Mouse (Mus musculus): ENCODE data around the gene Ubtd1. TPM values are rescaled to one million over a fixed set of nuclear protein-coding genes. Genes with fewer than 3 reads are reported as not detected.

Ubtd1 gene
- polyA plus RNA-seq, 1 experiment from 2014 or later, result 8.0 TPM

GRCm38 (mm10) chr19:42014231-42014825 is 32.8 kb downstream of the Ubtd1 start:
- no peak overlapping the region for H3K4me3 ChIP-seq (replicated peaks; ENCODE audit: low read length)
- H3K4me1 ChIP-seq (replicated peaks; ENCODE audit: control insufficient read depth, insufficient read depth, low read length), result peaks cover 4% of the 10 kb centered on the region; the same call in 1 of the 2 replicates
- H3K27me3 ChIP-seq (replicated peaks; ENCODE audit: control insufficient read depth, insufficient read depth, low read length), result no peaks in the 10 kb centered on the region
- H3K9ac ChIP-seq (replicated peaks; ENCODE audit: low read depth, low read length), result no peak overlapping the region
- 72% methylated on average over 3 of the region's 3 CpGs for WGBS
- ATAC-seq, result no peak
- no peaks in the 10 kb centered on the region for H3K9me3 ChIP-seq (ENCODE audit: control insufficient read depth, low read length)
- no peak overlapping the region for H3K4me2 ChIP-seq (ENCODE audit: low read length)
- H3K27ac ChIP-seq (ENCODE audit: low read length), result no peak overlapping the region
- no peaks in the 10 kb centered on the region for H3K36me3 ChIP-seq (ENCODE audit: control insufficient read depth, insufficient read depth)

- H3K27ac ChIP-seq (ENCODE audit: low read length), result no peak overlapping the region
- no peak overlapping the region for H3K4me3 ChIP-seq (replicated peaks; ENCODE audit: low read length)
- H3K9me3 ChIP-seq (ENCODE audit: control insufficient read depth, low read length), result no peaks in the 10 kb centered on the region
- H3K4me1 ChIP-seq (replicated peaks; ENCODE audit: control insufficient read depth, insufficient read depth, low read length), result peaks cover 4% of the 10 kb centered on the region; the same call in 1 of the 2 replicates
- no peak overlapping the region for H3K9ac ChIP-seq (replicated peaks; ENCODE audit: low read depth, low read length)
- 78% methylated on average over 6 of the region's 6 CpGs for WGBS
- no peak overlapping the region for H3K4me2 ChIP-seq (ENCODE audit: low read length)
- H3K27me3 ChIP-seq (replicated peaks; ENCODE audit: control insufficient read depth, insufficient read depth, low read length), result no peaks in the 10 kb centered on the region
- H3K36me3 ChIP-seq (ENCODE audit: control insufficient read depth, insufficient read depth), result no peaks in the 10 kb centered on the region
- ATAC-seq, result no peak
These were observed 33.4 kb downstream of the Ubtd1 start for GRCm38 (mm10) chr19:42015001-42015400.

- Histone ChIP-seq H3K27me3 (replicated peaks; ENCODE audit: control insufficient read depth, insufficient read depth, low read length) (no peaks in the 10 kb centered on the region), H3K9me3 (ENCODE audit: control insufficient read depth, low read length) (no peaks in the 10 kb centered on the region), H3K4me1 (replicated peaks; ENCODE audit: control insufficient read depth, insufficient read depth, low read length) (peaks cover 4% of the 10 kb centered on the region; the same call in 1 of the 2 replicates), H3K4me3 (replicated peaks; ENCODE audit: low read length) (no peak overlapping the region), H3K9ac (replicated peaks; ENCODE audit: low read depth, low read length) (no peak overlapping the region), H3K4me2 (ENCODE audit: low read length) (no peak overlapping the region), H3K36me3 (ENCODE audit: control insufficient read depth, insufficient read depth) (no peaks in the 10 kb centered on the region), H3K27ac (ENCODE audit: low read length) (no peak overlapping the region)
- no peak for ATAC-seq
- WGBS, result 71% methylated on average over 4 of the region's 4 CpGs
These were observed 34.7 kb downstream of the Ubtd1 start for GRCm38 (mm10) chr19:42016251-42016650.

DNA sequence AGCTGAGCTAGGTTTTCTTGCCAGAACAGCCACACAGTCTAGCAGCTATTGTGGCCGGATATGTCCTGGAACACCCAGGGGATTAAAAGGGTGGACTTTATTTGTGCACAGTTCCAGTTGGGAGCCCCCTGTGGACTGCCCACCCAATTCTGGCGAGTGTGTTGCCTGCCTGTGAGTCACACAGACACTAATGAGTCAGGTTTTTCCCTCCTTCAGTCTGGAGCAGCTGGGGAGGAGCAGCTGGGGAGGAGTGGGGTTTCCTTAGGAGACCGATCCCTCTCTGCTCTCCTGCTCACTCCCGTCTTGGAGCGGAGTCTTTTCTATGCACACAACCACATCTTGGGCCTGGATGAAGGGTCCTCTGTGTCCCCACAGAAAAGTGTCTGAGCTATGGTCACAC is 35.3 kb downstream of the Ubtd1 start:
- H3K9me3 ChIP-seq (ENCODE audit: control insufficient read depth, low read length), result no peaks in the 10 kb centered on the region
- H3K4me2 ChIP-seq (ENCODE audit: low read length), result no peak overlapping the region
- 48% methylated on average over 5 of the region's 5 CpGs for WGBS
- no peaks in the 10 kb centered on the region for H3K27me3 ChIP-seq (replicated peaks; ENCODE audit: control insufficient read depth, insufficient read depth, low read length)
- ATAC-seq, result no peak
- no peak overlapping the region for H3K9ac ChIP-seq (replicated peaks; ENCODE audit: low read depth, low read length)
- no peak overlapping the region for H3K4me3 ChIP-seq (replicated peaks; ENCODE audit: low read length)
- no peaks in the 10 kb centered on the region for H3K36me3 ChIP-seq (ENCODE audit: control insufficient read depth, insufficient read depth)
- H3K27ac ChIP-seq (ENCODE audit: low read length), result 0 out of 2 replicates have a peak overlapping the region, but pooled peaks have one; percentile 12
- peaks cover 4% of the 10 kb centered on the region; the same call in 1 of the 2 replicates for H3K4me1 ChIP-seq (replicated peaks; ENCODE audit: control insufficient read depth, insufficient read depth, low read length)

DNA sequence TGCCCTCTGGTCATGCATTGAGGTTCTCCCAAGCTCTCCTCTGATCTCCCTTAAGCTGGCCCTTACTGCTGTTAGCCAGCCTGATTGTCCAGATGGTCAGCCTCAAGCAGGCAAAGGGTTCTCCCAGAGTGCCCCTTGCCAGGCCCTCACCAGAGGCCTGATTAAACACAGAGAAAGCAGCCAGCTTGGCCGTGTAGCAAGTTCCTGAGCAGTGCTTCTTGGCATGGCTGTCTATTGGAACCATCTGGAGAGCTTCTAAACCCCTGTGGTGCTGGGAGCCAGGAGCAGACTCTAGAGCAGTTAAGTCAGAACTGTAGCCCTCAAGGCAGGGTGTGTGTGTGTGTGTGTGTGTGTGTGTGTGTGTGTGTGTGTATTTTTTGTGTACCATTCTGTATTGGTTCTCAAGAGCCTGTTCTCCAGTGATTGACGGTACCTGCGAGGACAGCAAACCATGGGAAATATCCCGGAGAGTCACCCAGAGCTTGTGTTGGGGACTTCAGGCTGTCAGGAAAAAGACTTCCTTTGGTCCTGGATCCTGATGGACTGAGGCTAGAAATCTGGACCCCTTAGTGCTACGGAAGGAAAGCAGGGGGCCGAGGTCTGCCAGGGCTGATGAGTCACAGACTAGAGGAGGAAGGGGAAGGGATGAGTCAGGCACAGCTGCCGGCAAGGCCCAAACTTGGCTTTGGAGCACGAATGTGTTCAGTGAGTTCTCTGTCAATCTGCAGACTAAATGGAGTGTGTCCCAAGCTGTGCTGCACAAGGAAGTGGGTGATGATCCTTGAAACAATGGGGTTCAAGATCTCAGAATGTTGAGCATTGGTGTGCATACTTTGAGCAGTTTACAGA is 36.1 kb downstream of the Ubtd1 start:
- 0 out of 2 replicates have a peak overlapping the region, but pooled peaks have one; percentile 12 for H3K27ac ChIP-seq (ENCODE audit: low read length)
- no peaks in the 10 kb centered on the region for H3K27me3 ChIP-seq (replicated peaks; ENCODE audit: control insufficient read depth, insufficient read depth, low read length)
- no peaks in the 10 kb centered on the region for H3K36me3 ChIP-seq (ENCODE audit: control insufficient read depth, insufficient read depth)
- peaks cover 4% of the 10 kb centered on the region; the same call in 1 of the 2 replicates for H3K4me1 ChIP-seq (replicated peaks; ENCODE audit: control insufficient read depth, insufficient read depth, low read length)
- ATAC-seq, result 0 out of 2 replicates have a peak, but pooled peaks have one; percentile 26
- H3K4me2 ChIP-seq (ENCODE audit: low read length), result no peak overlapping the region
- H3K9ac ChIP-seq (replicated peaks; ENCODE audit: low read depth, low read length), result no peak overlapping the region
- H3K4me3 ChIP-seq (replicated peaks; ENCODE audit: low read length), result no peak overlapping the region
- 75% methylated on average over 8 of the region's 8 CpGs for WGBS
- H3K9me3 ChIP-seq (ENCODE audit: control insufficient read depth, low read length), result no peaks in the 10 kb centered on the region

DNA sequence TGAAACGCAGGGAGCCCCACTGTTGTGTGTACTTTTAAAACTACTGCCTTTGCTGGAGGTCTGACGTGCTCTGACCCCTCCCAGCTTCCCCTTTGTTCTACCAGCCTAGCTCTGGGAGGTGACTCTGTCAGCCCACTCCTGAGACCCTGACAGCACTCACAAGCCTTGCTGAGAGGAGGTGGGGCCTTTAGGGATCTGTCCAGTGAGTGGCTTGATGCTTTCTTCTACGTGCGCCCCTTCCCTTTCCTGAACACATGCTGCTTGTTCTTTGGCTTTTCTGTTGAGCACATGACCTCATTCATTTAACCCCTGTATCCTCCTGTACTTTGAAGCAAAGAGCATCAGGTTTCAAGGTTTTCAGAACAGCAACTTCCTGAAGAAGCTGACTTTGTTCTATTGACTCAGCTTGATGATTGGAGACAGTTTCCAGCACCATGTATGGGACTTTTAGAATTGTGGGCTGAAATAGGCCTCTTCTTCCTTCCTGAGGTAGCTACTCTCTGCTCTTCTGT is 37.5 kb downstream of the Ubtd1 start:
- H3K9me3 ChIP-seq (ENCODE audit: control insufficient read depth, low read length), result no peaks in the 10 kb centered on the region
- no peak overlapping the region for H3K4me2 ChIP-seq (ENCODE audit: low read length)
- WGBS, result 40% methylated on average over 4 of the region's 4 CpGs
- no peak overlapping the region for H3K4me3 ChIP-seq (replicated peaks; ENCODE audit: low read length)
- no peaks in the 10 kb centered on the region for H3K36me3 ChIP-seq (ENCODE audit: control insufficient read depth, insufficient read depth)
- no peak overlapping the region for H3K9ac ChIP-seq (replicated peaks; ENCODE audit: low read depth, low read length)
- H3K4me1 ChIP-seq (replicated peaks; ENCODE audit: control insufficient read depth, insufficient read depth, low read length), result peaks cover 4% of the 10 kb centered on the region; the same call in 1 of the 2 replicates
- H3K27ac ChIP-seq (ENCODE audit: low read length), result no peak overlapping the region
- no peak for ATAC-seq
- H3K27me3 ChIP-seq (replicated peaks; ENCODE audit: control insufficient read depth, insufficient read depth, low read length), result no peaks in the 10 kb centered on the region

GRCm38 (mm10) chr19:42021681-42022541 is 40.3 kb downstream of the Ubtd1 start:
- no peak for ATAC-seq
- Histone ChIP-seq H3K27me3 (replicated peaks; ENCODE audit: control insufficient read depth, insufficient read depth, low read length) (no peaks in the 10 kb centered on the region), H3K27ac (ENCODE audit: low read length) (no peak overlapping the region), H3K4me3 (replicated peaks; ENCODE audit: low read length) (no peak overlapping the region), H3K9ac (replicated peaks; ENCODE audit: low read depth, low read length) (no peak overlapping the region), H3K9me3 (ENCODE audit: control insufficient read depth, low read length) (no peaks in the 10 kb centered on the region), H3K36me3 (ENCODE audit: control insufficient read depth, insufficient read depth) (no peaks in the 10 kb centered on the region), H3K4me2 (ENCODE audit: low read length) (no peak overlapping the region), H3K4me1 (replicated peaks; ENCODE audit: control insufficient read depth, insufficient read depth, low read length) (peaks cover 4% of the 10 kb centered on the region; the same call in 1 of the 2 replicates)
- 79% methylated on average over 10 of the region's 10 CpGs for WGBS

DNA sequence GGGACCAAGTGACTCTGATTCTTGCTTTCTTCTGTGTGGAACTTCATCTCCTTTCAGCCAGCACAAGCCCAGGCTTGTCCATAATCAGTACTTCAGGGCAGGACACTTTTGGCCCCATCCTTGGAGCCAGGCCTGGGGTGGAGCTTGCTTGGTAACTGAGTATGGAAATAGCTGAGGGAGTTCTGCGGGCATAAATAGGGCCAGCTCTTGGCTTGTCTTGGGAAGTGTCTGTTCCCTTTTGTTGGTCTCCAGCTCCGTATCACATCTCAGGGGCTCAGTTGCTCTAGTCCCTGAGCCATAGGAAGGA is 40.9 kb downstream of the Ubtd1 start:
- H3K9ac ChIP-seq (replicated peaks; ENCODE audit: low read depth, low read length), result no peak overlapping the region
- H3K27ac ChIP-seq (ENCODE audit: low read length), result no peak overlapping the region
- no peaks in the 10 kb centered on the region for H3K9me3 ChIP-seq (ENCODE audit: control insufficient read depth, low read length)
- no peaks in the 10 kb centered on the region for H3K4me1 ChIP-seq (replicated peaks; ENCODE audit: control insufficient read depth, insufficient read depth, low read length)
- no peak overlapping the region for H3K4me3 ChIP-seq (replicated peaks; ENCODE audit: low read length)
- whole genome bisulfite sequencing, result 73% methylated on average over 2 of the region's 2 CpGs
- H3K4me2 ChIP-seq (ENCODE audit: low read length), result no peak overlapping the region
- no peaks in the 10 kb centered on the region for H3K36me3 ChIP-seq (ENCODE audit: control insufficient read depth, insufficient read depth)
- no peaks in the 10 kb centered on the region for H3K27me3 ChIP-seq (replicated peaks; ENCODE audit: control insufficient read depth, insufficient read depth, low read length)
- no peak for ATAC-seq

- no peaks in the 10 kb centered on the region for H3K27me3 ChIP-seq (replicated peaks; ENCODE audit: control insufficient read depth, insufficient read depth, low read length)
- H3K9me3 ChIP-seq (ENCODE audit: control insufficient read depth, low read length), result no peaks in the 10 kb centered on the region
- H3K4me2 ChIP-seq (ENCODE audit: low read length), result no peak overlapping the region
- no peak overlapping the region for H3K4me3 ChIP-seq (replicated peaks; ENCODE audit: low read length)
- H3K27ac ChIP-seq (ENCODE audit: low read length), result no peak overlapping the region
- no peaks in the 10 kb centered on the region for H3K36me3 ChIP-seq (ENCODE audit: control insufficient read depth, insufficient read depth)
- peak; percentile 74 for ATAC-seq
- 7% methylated on average over 5 of the region's 5 CpGs for WGBS
- H3K9ac ChIP-seq (replicated peaks; ENCODE audit: low read depth, low read length), result no peak overlapping the region
- no peaks in the 10 kb centered on the region for H3K4me1 ChIP-seq (replicated peaks; ENCODE audit: control insufficient read depth, insufficient read depth, low read length)
These were observed 44.6 kb downstream of the Ubtd1 start for GRCm38 (mm10) chr19:42026158-42026557.
